Mouse (Mus musculus) heart, adult 10 weeks (tissue): ENCODE results near the gene Fam234a. TPM values are rescaled to one million over a fixed set of nuclear protein-coding genes. Genes with fewer than 3 reads are reported as not detected.

Experiments used
- polyA plus RNA-seq: library from polyadenylated mRNA; stranded (reverse); fragments of 350-450 nt; fragmentation: Illumina TruSeq; extraction: RNeasy Lipid Tissue Mini Kit (QIAGEN cat#74804); gene quantifications from one replicate; pipeline ENCODE4 v1.2.3, GENCODE M21; 2014; ENCODE audit warnings: low read depth, low replicate concordance

Fam234a gene
- 72.6 TPM for polyA plus RNA-seq

GRCm38 (mm10) chr17:26244101-26244841 lies at the start of gene Fam234a:
Fam234a (minus strand) TSS chr17:26244242.

GRCm38 (mm10) chr17:26252539-26253251 lies 8.7 kb upstream of the Fam234a start, which contains the start of gene Luc7l:
Luc7l (plus strand) TSS chr17:26252896.

GRCm38 (mm10) chr17:26207686-26208085 lies 36.4 kb downstream of the Fam234a start, which contains the start of gene Arhgdig:
Arhgdig (minus strand) TSS chr17:26207786.

GRCm38 (mm10) chr17:26202737-26203136 lies 41.3 kb downstream of the Fam234a start, which contains the start of gene Rgs11:
Rgs11 (plus strand) TSS chr17:26202951.

GRCm38 (mm10) chr17:26198892-26199291 lies 45.1 kb downstream of the Fam234a start, which contains the start of gene Pdia2:
Pdia2 (minus strand) TSS chr17:26199087.

Other genes starting within 250 kb of the Fam234a start
- 28.2 TPM for gene Rab11fip3, start 174.7 kb downstream of the Fam234a start, polyA plus RNA-seq
- 12.0 TPM for gene Decr2, start 153.9 kb downstream of the Fam234a start, polyA plus RNA-seq
- gene Nme4, start 148.6 kb downstream of the Fam234a start, polyA plus RNA-seq: 10.3 TPM
- 6.0 TPM for gene Tmem8, start 130.9 kb downstream of the Fam234a start, polyA plus RNA-seq
- gene Mrpl28, start 120.7 kb downstream of the Fam234a start, polyA plus RNA-seq: 179 TPM
- gene Axin1, start 105.6 kb downstream of the Fam234a start, polyA plus RNA-seq: 15.7 TPM
- not detected for gene Pdia2, start 45.2 kb downstream of the Fam234a start, polyA plus RNA-seq
- 0.58 TPM for gene Rgs11, start 41.3 kb downstream of the Fam234a start, polyA plus RNA-seq
- 0.52 TPM for gene Arhgdig, start 36.5 kb downstream of the Fam234a start, polyA plus RNA-seq
- gene Luc7l, start 8.7 kb upstream of the Fam234a start, polyA plus RNA-seq: 36.3 TPM
- 1.9 TPM for gene Neurl1b, start 170.6 kb upstream of the Fam234a start, polyA plus RNA-seq